Mouse (Mus musculus) limb, embryonic 15.5 days (tissue): Measurements from ENCODE around the gene Sema3e. TPM values are rescaled to one million over a fixed set of nuclear protein-coding genes. Genes with fewer than 3 reads are reported as not detected.

Experiments used
- ATAC-seq: fragments of 200-750 bp; cut with Nextera tagmentation; 2 replicates; pipeline ENCODE4 v1.8.0; 2017; ENCODE audit warnings: low read depth, moderate TSS enrichment; ENCODE audit not compliant: insufficient number of reproducible peaks, low FRiP score, low TSS enrichment
- H3K27ac ChIP-seq: fragments of 300-500 bp; sonication (generic); 2 replicates; pipeline ENCODE4 v1.5.1; 2015; ENCODE audit warnings: moderate library complexity, mild to moderate bottlenecking, inconsistent platforms
- H3K27me3 ChIP-seq: fragments of 300-500 bp; sonication (generic); 2 replicates; pipeline ENCODE4 v1.6.1; 2015; ENCODE audit warnings: inconsistent platforms
- H3K36me3 ChIP-seq: fragments of 300-500 bp; sonication (generic); 2 replicates; pipeline ENCODE4 v1.6.1; 2015; ENCODE audit warnings: inconsistent platforms
- H3K4me1 ChIP-seq: fragments of 300-500 bp; sonication (generic); 2 replicates; pipeline ENCODE4 v1.6.1; 2015; ENCODE audit warnings: inconsistent platforms
- H3K4me2 ChIP-seq: fragments of 300-500 bp; sonication (generic); 2 replicates; pipeline ENCODE4 v1.6.1; 2015; ENCODE audit warnings: mild to moderate bottlenecking, inconsistent platforms
- H3K4me3 ChIP-seq: fragments of 300-500 bp; sonication (generic); 2 replicates; pipeline ENCODE4 v1.5.1; 2015; ENCODE audit warnings: mild to moderate bottlenecking, inconsistent platforms
- H3K9ac ChIP-seq: fragments of 300-500 bp; sonication (generic); 2 replicates; pipeline ENCODE4 v1.6.1; 2015; ENCODE audit warnings: inconsistent platforms
- H3K9me3 ChIP-seq: fragments of 300-500 bp; sonication (generic); 2 replicates; pipeline ENCODE4 v1.6.1; 2016; ENCODE audit warnings: inconsistent platforms
- WGBS: fragments of 180-500 bp; shearing (Covaris S2); methylation state at CpG from one replicate; pipeline ENCODE4 v1.1.7; 2015; 5-methylcytosine and 5-hydroxymethylcytosine counted together
- polyA plus RNA-seq: library from polyadenylated mRNA; unstranded; fragments of >200 nt; fragmentation: Nextera tagmentation; extraction: Ambion mirVana; gene quantifications from 2 replicates; pipeline ENCODE4 v1.2.1, GENCODE M21; 2015

Sema3e gene
- polyA plus RNA-seq, 1 experiment from 2014 or later = 6.6 TPM

- H3K4me1 ChIP-seq = no peaks in the 10 kb centered on the region
- no peak overlapping the region for H3K27ac ChIP-seq
- 72% methylated on average over 5 of the region's 5 CpGs for WGBS
Observed at GRCm38 (mm10) chr5:14162579-14162978, 137.5 kb downstream of the Sema3e start.

GRCm38 (mm10) chr5:14163280-14163679, 138.2 kb downstream of the Sema3e start:
- no peak overlapping the region for H3K27ac ChIP-seq
- 73% methylated on average over 3 of the region's 3 CpGs for WGBS
- no peak overlapping the region for H3K4me2 ChIP-seq
- H3K27me3 ChIP-seq = no peaks in the 10 kb centered on the region
- no peak for ATAC-seq
- no peaks in the 10 kb centered on the region for H3K4me1 ChIP-seq
- H3K9ac ChIP-seq = no peak overlapping the region
- H3K36me3 ChIP-seq = no peaks in the 10 kb centered on the region
- H3K4me3 ChIP-seq = no peak overlapping the region
- H3K9me3 ChIP-seq = no peaks in the 10 kb centered on the region

More at GRCm38 (mm10) chr5:14162579-14162978, 137.5 kb downstream of the Sema3e start:
- no peaks in the 10 kb centered on the region for H3K27me3 ChIP-seq
- no peak overlapping the region for H3K9ac ChIP-seq
- H3K9me3 ChIP-seq = no peaks in the 10 kb centered on the region
- no peaks in the 10 kb centered on the region for H3K36me3 ChIP-seq
- no peak for ATAC-seq
- no peak overlapping the region for H3K4me3 ChIP-seq
- no peak overlapping the region for H3K4me2 ChIP-seq

GRCm38 (mm10) chr5:14167776-14168175, 142.7 kb downstream of the Sema3e start:
- no peak for ATAC-seq
- WGBS = 66% methylated on average over 3 of the region's 3 CpGs
- no peak overlapping the region for H3K4me2 ChIP-seq
- no peaks in the 10 kb centered on the region for H3K9me3 ChIP-seq
- no peaks in the 10 kb centered on the region for H3K27me3 ChIP-seq
- no peaks in the 10 kb centered on the region for H3K36me3 ChIP-seq
- H3K9ac ChIP-seq = no peak overlapping the region
- H3K27ac ChIP-seq = no peak overlapping the region
- H3K4me1 ChIP-seq = no peaks in the 10 kb centered on the region
- no peak overlapping the region for H3K4me3 ChIP-seq

GRCm38 (mm10) chr5:14173355-14174183, 148.5 kb downstream of the Sema3e start:
- no peak overlapping the region for H3K4me3 ChIP-seq
- no peaks in the 10 kb centered on the region for H3K4me1 ChIP-seq
- no peaks in the 10 kb centered on the region for H3K27me3 ChIP-seq
- no peak for ATAC-seq
- H3K36me3 ChIP-seq = no peaks in the 10 kb centered on the region
- no peak overlapping the region for H3K4me2 ChIP-seq
- WGBS = 81% methylated on average over 10 of the region's 10 CpGs
- no peak overlapping the region for H3K27ac ChIP-seq
- H3K9ac ChIP-seq = no peak overlapping the region
- H3K9me3 ChIP-seq = no peaks in the 10 kb centered on the region

GRCm38 (mm10) chr5:14180571-14180970, 155.5 kb downstream of the Sema3e start:
- Histone ChIP-seq H3K4me2 (no peak overlapping the region), H3K4me3 (no peak overlapping the region), H3K9me3 (no peaks in the 10 kb centered on the region), H3K4me1 (no peaks in the 10 kb centered on the region), H3K36me3 (no peaks in the 10 kb centered on the region), H3K9ac (no peak overlapping the region), H3K27me3 (no peaks in the 10 kb centered on the region), H3K27ac (no peak overlapping the region)
- WGBS = 91% methylated on average over 10 of the region's 10 CpGs
- no peak for ATAC-seq

- Histone ChIP-seq H3K4me1 (no peaks in the 10 kb centered on the region), H3K9me3 (no peaks in the 10 kb centered on the region), H3K36me3 (no peaks in the 10 kb centered on the region), H3K27me3 (no peaks in the 10 kb centered on the region), H3K27ac (no peak overlapping the region), H3K9ac (no peak overlapping the region), H3K4me3 (no peak overlapping the region), H3K4me2 (no peak overlapping the region)
- 88% methylated on average over 11 of the region's 11 CpGs for WGBS
- no peak for ATAC-seq
Observed at GRCm38 (mm10) chr5:14182156-14182555, 157.1 kb downstream of the Sema3e start.

GRCm38 (mm10) chr5:14195172-14195819, 170.2 kb downstream of the Sema3e start:
- Histone ChIP-seq H3K4me3 (no peak overlapping the region), H3K9me3 (no peaks in the 10 kb centered on the region), H3K4me1 (no peaks in the 10 kb centered on the region), H3K9ac (no peak overlapping the region), H3K36me3 (no peaks in the 10 kb centered on the region), H3K4me2 (no peak overlapping the region), H3K27ac (no peak overlapping the region), H3K27me3 (no peaks in the 10 kb centered on the region)
- 72% methylated on average over 6 of the region's 6 CpGs for WGBS
- ATAC-seq = no peak

- Histone ChIP-seq H3K27ac (no peak overlapping the region), H3K4me2 (no peak overlapping the region), H3K9ac (no peak overlapping the region), H3K9me3 (no peaks in the 10 kb centered on the region), H3K4me1 (no peaks in the 10 kb centered on the region), H3K27me3 (no peaks in the 10 kb centered on the region), H3K4me3 (no peak overlapping the region), H3K36me3 (no peaks in the 10 kb centered on the region)
- WGBS = 44% methylated on average over 3 of the region's 3 CpGs
- no peak for ATAC-seq
Observed at GRCm38 (mm10) chr5:14198344-14199040, 173.4 kb downstream of the Sema3e start.

- no peaks in the 10 kb centered on the region for H3K36me3 ChIP-seq
- 55% methylated on average over 2 of the region's 2 CpGs for WGBS
Observed at GRCm38 (mm10) chr5:14206794-14207193, 181.7 kb downstream of the Sema3e start.

GRCm38 (mm10) chr5:14209962-14210361, 184.9 kb downstream of the Sema3e start:
- H3K27ac ChIP-seq = no peak overlapping the region
- no peak overlapping the region for H3K4me3 ChIP-seq
- H3K36me3 ChIP-seq = no peaks in the 10 kb centered on the region
- WGBS = 72% methylated on average over 3 of the region's 3 CpGs
- H3K4me2 ChIP-seq = no peak overlapping the region
- H3K9ac ChIP-seq = no peak overlapping the region
- no peaks in the 10 kb centered on the region for H3K9me3 ChIP-seq
- H3K27me3 ChIP-seq = no peaks in the 10 kb centered on the region
- ATAC-seq = no peak
- no peaks in the 10 kb centered on the region for H3K4me1 ChIP-seq

More at GRCm38 (mm10) chr5:14206794-14207193, 181.7 kb downstream of the Sema3e start:
- H3K4me2 ChIP-seq = no peak overlapping the region
- H3K27ac ChIP-seq = no peak overlapping the region
- no peaks in the 10 kb centered on the region for H3K9me3 ChIP-seq
- no peaks in the 10 kb centered on the region for H3K4me1 ChIP-seq
- no peaks in the 10 kb centered on the region for H3K27me3 ChIP-seq
- H3K9ac ChIP-seq = no peak overlapping the region
- no peak overlapping the region for H3K4me3 ChIP-seq
- no peak for ATAC-seq

- Histone ChIP-seq H3K9ac (no peak overlapping the region), H3K36me3 (no peaks in the 10 kb centered on the region), H3K9me3 (no peaks in the 10 kb centered on the region), H3K27ac (no peak overlapping the region), H3K4me3 (no peak overlapping the region), H3K4me1 (no peaks in the 10 kb centered on the region), H3K4me2 (no peak overlapping the region), H3K27me3 (no peaks in the 10 kb centered on the region)
- ATAC-seq = no peak
- WGBS = 49% methylated on average over 7 of the region's 7 CpGs
Observed at GRCm38 (mm10) chr5:14216211-14216610, 191.1 kb downstream of the Sema3e start.

GRCm38 (mm10) chr5:14218677-14219076, 193.6 kb downstream of the Sema3e start:
- H3K9me3 ChIP-seq = no peaks in the 10 kb centered on the region
- H3K27ac ChIP-seq = no peak overlapping the region
- 68% methylated on average over 4 of the region's 4 CpGs for WGBS
- ATAC-seq = no peak
- H3K4me2 ChIP-seq = no peak overlapping the region
- no peak overlapping the region for H3K4me3 ChIP-seq
- no peaks in the 10 kb centered on the region for H3K4me1 ChIP-seq
- H3K27me3 ChIP-seq = no peaks in the 10 kb centered on the region
- H3K36me3 ChIP-seq = no peaks in the 10 kb centered on the region
- H3K9ac ChIP-seq = no peak overlapping the region
